Mouse (Mus musculus) c-Kit-positive CD71-positive TER-119-positive erythroid progenitor cells, embryonic 14.5 days (primary cell): ENCODE results near the gene Tmem239.

Experiments used
- DNase-seq: peaks from one replicate; pipeline ENCODE4 v3.0.0-alpha.2; 2013; ENCODE audit warnings: low spot score

The Tmem239 gene

GRCm38 (mm10) chr2:130411558-130412495 lies 5.5 kb downstream of the Tmem239 start:
- DNase-seq: peak; percentile 49

- no peak for DNase-seq
Observed at GRCm38 (mm10) chr2:130412775-130413174, 6.5 kb downstream of the Tmem239 start.

GRCm38 (mm10) chr2:130414094-130414856 lies 8.0 kb downstream of the Tmem239 start:
- no peak for DNase-seq

GRCm38 (mm10) chr2:130421781-130422620 lies 15.7 kb downstream of the Tmem239 start:
- no peak for DNase-seq

GRCm38 (mm10) chr2:130423397-130424125 lies 17.3 kb downstream of the Tmem239 start:
- peak; percentile 58 for DNase-seq

GRCm38 (mm10) chr2:130424126-130424853 lies 18.0 kb downstream of the Tmem239 start, which contains the start of the genes Vps16 and Pced1a:
Gene Vps16 (plus strand): TSS chr2:130424339.
Gene Pced1a (minus strand): TSS chr2:130424701.
- peak; percentile 84 for DNase-seq

GRCm38 (mm10) chr2:130425112-130425511 lies 18.8 kb downstream of the Tmem239 start:
- no peak for DNase-seq

GRCm38 (mm10) chr2:130429851-130430250 lies 23.6 kb downstream of the Tmem239 start:
- DNase-seq: no peak

GRCm38 (mm10) chr2:130430484-130430883 lies 24.2 kb downstream of the Tmem239 start:
- no peak for DNase-seq

GRCm38 (mm10) chr2:130432157-130432556 lies 25.9 kb downstream of the Tmem239 start:
- DNase-seq: no peak

- peak; percentile 64 for DNase-seq
Observed at GRCm38 (mm10) chr2:130433152-130433551, 26.9 kb downstream of the Tmem239 start.

GRCm38 (mm10) chr2:130436769-130437168 lies 30.5 kb downstream of the Tmem239 start:
- no peak for DNase-seq

- no peak for DNase-seq
Observed at GRCm38 (mm10) chr2:130438861-130439260, 32.6 kb downstream of the Tmem239 start.

- no peak for DNase-seq
Observed at GRCm38 (mm10) chr2:130439840-130440480, 33.7 kb downstream of the Tmem239 start.

GRCm38 (mm10) chr2:130442162-130442561 lies 35.9 kb downstream of the Tmem239 start:
- peak; percentile 64 for DNase-seq

- DNase-seq: no peak
Observed at GRCm38 (mm10) chr2:130448449-130448848, 42.2 kb downstream of the Tmem239 start.

- DNase-seq: no peak
Observed at GRCm38 (mm10) chr2:130449021-130449793, 42.9 kb downstream of the Tmem239 start.

GRCm38 (mm10) chr2:130449794-130450433 lies 43.6 kb downstream of the Tmem239 start, which contains the start of gene Ptpra:
Gene Ptpra (plus strand): TSS chr2:130450278.
- DNase-seq: peak; percentile 82

GRCm38 (mm10) chr2:130450434-130450796 lies 44.1 kb downstream of the Tmem239 start:
- peak; percentile 52 for DNase-seq
